Mouse (Mus musculus) heart, embryonic 11.5 days (tissue): Measurements from ENCODE around the gene Rnf31. TPM values are rescaled to one million over a fixed set of nuclear protein-coding genes. Genes with fewer than 3 reads are reported as not detected.

Source experiments
- ATAC-seq: fragments of 200-750 bp; cut with Nextera tagmentation; replicated peaks from 2 replicates; pipeline ENCODE4 v1.8.0; 2017; ENCODE audit warnings: moderate library complexity; ENCODE audit not compliant: insufficient number of reproducible peaks, low FRiP score, low TSS enrichment
- H3K27ac ChIP-seq: fragments of 300-500 bp; sonication (generic); 2 replicates; pipeline ENCODE4 v1.5.1; 2014; ENCODE audit warnings: mild to moderate bottlenecking, low read depth, low read length
- H3K27me3 ChIP-seq: fragments of 300-500 bp; sonication (generic); 2 replicates; pipeline ENCODE4 v1.6.1; 2014; ENCODE audit warnings: mild to moderate bottlenecking, low read length, mixed read lengths; ENCODE audit not compliant: control insufficient read depth, insufficient read depth
- H3K36me3 ChIP-seq: fragments of 300-500 bp; sonication (generic); 2 replicates; pipeline ENCODE4 v1.6.1; 2014; ENCODE audit warnings: mild to moderate bottlenecking, low read length, moderate library complexity, mixed read lengths; ENCODE audit not compliant: control insufficient read depth, insufficient read depth
- H3K4me1 ChIP-seq: fragments of 300-500 bp; sonication (generic); 2 replicates; pipeline ENCODE4 v1.6.1; 2014; ENCODE audit warnings: low read length; ENCODE audit not compliant: control insufficient read depth, insufficient read depth
- H3K4me2 ChIP-seq: fragments of 300-500 bp; sonication (generic); 2 replicates; pipeline ENCODE4 v1.6.1; 2014; ENCODE audit warnings: mild to moderate bottlenecking, moderate library complexity
- H3K4me3 ChIP-seq: fragments of 300-500 bp; sonication (generic); 2 replicates; pipeline ENCODE4 v1.5.1; 2014; ENCODE audit warnings: low read depth, low read length
- H3K9ac ChIP-seq: fragments of 300-500 bp; sonication (generic); 2 replicates; pipeline ENCODE4 v1.6.1; 2014; ENCODE audit warnings: mild to moderate bottlenecking, low read depth, low read length, moderate library complexity
- H3K9me3 ChIP-seq: fragments of 300-500 bp; sonication (generic); replicated peaks from 2 replicates; pipeline ENCODE4 v1.6.1; 2016; ENCODE audit warnings: low read length; ENCODE audit not compliant: control insufficient read depth
- WGBS: fragments of 180-500 bp; shearing (Covaris S2); extraction: QIAGEN DNeasy Blood & Tissue Kit; methylation state at CpG from one replicate; pipeline ENCODE4 v1.1.7; 2014; ENCODE audit not compliant: insufficient replicate concordance; 5-methylcytosine and 5-hydroxymethylcytosine counted together
- polyA plus RNA-seq: library from polyadenylated mRNA; unstranded; fragments of >200 nt; fragmentation: Nextera tagmentation; extraction: Ambion mirVana; gene quantifications from 2 replicates; pipeline ENCODE4 v1.2.1, GENCODE M21; 2014

Rnf31 gene
- polyA plus RNA-seq, 1 experiment from 2014 or later, result 13.0 TPM

- H3K4me1 ChIP-seq, result peaks cover 9% of the 10 kb centered on the region
- no peak overlapping the region for H3K4me3 ChIP-seq
- no peak overlapping the region for H3K27ac ChIP-seq
- no peaks in the 10 kb centered on the region for H3K9me3 ChIP-seq
- no peaks in the 10 kb centered on the region for H3K27me3 ChIP-seq
- no peak overlapping the region for H3K9ac ChIP-seq
- H3K36me3 ChIP-seq, result peaks cover 25% of the 10 kb centered on the region
- H3K4me2 ChIP-seq, result no peak overlapping the region
- no peak for ATAC-seq
- WGBS, result 85% methylated on average over 2 of the region's 2 CpGs
These were observed 20.9 kb upstream of the Rnf31 start for GRCm38 (mm10) chr14:55570588-55570987.

GRCm38 (mm10) chr14:55571760-55572159, 19.7 kb upstream of the Rnf31 start:
- Histone ChIP-seq H3K4me1 (peaks cover 18% of the 10 kb centered on the region), H3K36me3 (peaks cover 16% of the 10 kb centered on the region), H3K27ac (no peak overlapping the region), H3K9me3 (no peaks in the 10 kb centered on the region), H3K4me3 (no peak overlapping the region), H3K4me2 (no peak overlapping the region), H3K27me3 (no peaks in the 10 kb centered on the region), H3K9ac (no peak overlapping the region)
- no peak for ATAC-seq

- peak; percentile 62 for ATAC-seq
- peaks cover 6% of the 10 kb centered on the region; the same call in 1 of the 2 replicates for H3K36me3 ChIP-seq
- peak within 1 kb of the TSS; percentile 39 for H3K4me3 ChIP-seq
- H3K9ac ChIP-seq, result peak within 1 kb of the TSS; percentile 81
- H3K9me3 ChIP-seq, result no peaks in the 10 kb centered on the region
- H3K27me3 ChIP-seq, result no peaks in the 10 kb centered on the region
- WGBS, result 41% methylated on average over 8 of the region's 8 CpGs
- peak within 1 kb of the TSS; percentile 68 for H3K4me2 ChIP-seq
- H3K27ac ChIP-seq, result peak within 1 kb of the TSS; percentile 98
- peaks cover 27% of the 10 kb centered on the region for H3K4me1 ChIP-seq
These were observed 16.2 kb upstream of the Rnf31 start, which contains the start of gene Fitm1 for GRCm38 (mm10) chr14:55575302-55575701. Fitm1 (plus strand) TSS chr14:55575617.

GRCm38 (mm10) chr14:55575711-55576110, 15.8 kb upstream of the Rnf31 start:
- Histone ChIP-seq H3K27me3 (no peaks in the 10 kb centered on the region), H3K9me3 (no peaks in the 10 kb centered on the region), H3K36me3 (peaks cover 8% of the 10 kb centered on the region; the same call in 1 of the 2 replicates), H3K4me2 (peak overlapping the region; percentile 68), H3K4me3 (peak overlapping the region; percentile 39), H3K4me1 (peaks cover 25% of the 10 kb centered on the region), H3K27ac (peak overlapping the region; percentile 98), H3K9ac (peak overlapping the region; percentile 81)
- no peak for ATAC-seq
- 49% methylated on average over 13 of the region's 13 CpGs for WGBS

- peaks cover 9% of the 10 kb centered on the region; the same call in 1 of the 2 replicates for H3K36me3 ChIP-seq
- ATAC-seq, result no peak
- peak overlapping the region; percentile 68 for H3K4me2 ChIP-seq
- no peaks in the 10 kb centered on the region for H3K27me3 ChIP-seq
- H3K27ac ChIP-seq, result peak overlapping the region; percentile 98
- H3K9ac ChIP-seq, result peak overlapping the region; percentile 81
- WGBS, result 61% methylated on average over 16 of the region's 16 CpGs
- H3K4me3 ChIP-seq, result peak overlapping the region; percentile 39
- H3K4me1 ChIP-seq, result peaks cover 25% of the 10 kb centered on the region
- no peaks in the 10 kb centered on the region for H3K9me3 ChIP-seq
These were observed 15.1 kb upstream of the Rnf31 start for GRCm38 (mm10) chr14:55576376-55576775.

- H3K36me3 ChIP-seq, result peaks cover 9% of the 10 kb centered on the region; the same call in 1 of the 2 replicates
- 2% methylated on average over 32 of the region's 32 CpGs for WGBS
- H3K4me3 ChIP-seq, result peak within 1 kb of the TSS; percentile 88
These were observed 13.4 kb upstream of the Rnf31 start, which contains the start of gene Psme1 for GRCm38 (mm10) chr14:55577871-55578667. Psme1 (plus strand) TSS chr14:55578123.

GRCm38 (mm10) chr14:55578668-55579269, 12.7 kb upstream of the Rnf31 start:
- 23% methylated on average over 6 of the region's 6 CpGs for WGBS
- Histone ChIP-seq H3K27ac (peak overlapping the region; percentile 83), H3K36me3 (peaks cover 9% of the 10 kb centered on the region; the same call in 1 of the 2 replicates), H3K4me3 (peak overlapping the region; percentile 88), H3K4me1 (peaks cover 25% of the 10 kb centered on the region), H3K9me3 (no peaks in the 10 kb centered on the region), H3K4me2 (peak overlapping the region; percentile 93), H3K27me3 (no peaks in the 10 kb centered on the region), H3K9ac (peak overlapping the region; percentile 96)
- ATAC-seq, result peak; percentile 24; the same call in 1 of the 2 replicates

More at GRCm38 (mm10) chr14:55577871-55578667, 13.4 kb upstream of the Rnf31 start, which contains the start of gene Psme1:
- peak within 1 kb of the TSS; percentile 96 for H3K9ac ChIP-seq
- no peaks in the 10 kb centered on the region for H3K27me3 ChIP-seq
- peak within 1 kb of the TSS; percentile 93 for H3K4me2 ChIP-seq
- ATAC-seq, result peak; percentile 76
- H3K9me3 ChIP-seq, result no peaks in the 10 kb centered on the region
- H3K27ac ChIP-seq, result peak within 1 kb of the TSS; percentile 83
- H3K4me1 ChIP-seq, result peaks cover 25% of the 10 kb centered on the region

GRCm38 (mm10) chr14:55579511-55580496, 11.7 kb upstream of the Rnf31 start:
- Histone ChIP-seq H3K27me3 (no peaks in the 10 kb centered on the region), H3K4me2 (no peak overlapping the region; the same call in 1 of the 2 replicates), H3K36me3 (peaks cover 9% of the 10 kb centered on the region; the same call in 1 of the 2 replicates), H3K27ac (no peak overlapping the region), H3K9me3 (no peaks in the 10 kb centered on the region), H3K9ac (no peak overlapping the region), H3K4me3 (no peak overlapping the region), H3K4me1 (peaks cover 26% of the 10 kb centered on the region)
- 79% methylated on average over 23 of the region's 23 CpGs for WGBS
- ATAC-seq, result no peak
